Mouse (Mus musculus): ENCODE measurements around the gene Col4a1.

Col4a1 gene

DNA sequence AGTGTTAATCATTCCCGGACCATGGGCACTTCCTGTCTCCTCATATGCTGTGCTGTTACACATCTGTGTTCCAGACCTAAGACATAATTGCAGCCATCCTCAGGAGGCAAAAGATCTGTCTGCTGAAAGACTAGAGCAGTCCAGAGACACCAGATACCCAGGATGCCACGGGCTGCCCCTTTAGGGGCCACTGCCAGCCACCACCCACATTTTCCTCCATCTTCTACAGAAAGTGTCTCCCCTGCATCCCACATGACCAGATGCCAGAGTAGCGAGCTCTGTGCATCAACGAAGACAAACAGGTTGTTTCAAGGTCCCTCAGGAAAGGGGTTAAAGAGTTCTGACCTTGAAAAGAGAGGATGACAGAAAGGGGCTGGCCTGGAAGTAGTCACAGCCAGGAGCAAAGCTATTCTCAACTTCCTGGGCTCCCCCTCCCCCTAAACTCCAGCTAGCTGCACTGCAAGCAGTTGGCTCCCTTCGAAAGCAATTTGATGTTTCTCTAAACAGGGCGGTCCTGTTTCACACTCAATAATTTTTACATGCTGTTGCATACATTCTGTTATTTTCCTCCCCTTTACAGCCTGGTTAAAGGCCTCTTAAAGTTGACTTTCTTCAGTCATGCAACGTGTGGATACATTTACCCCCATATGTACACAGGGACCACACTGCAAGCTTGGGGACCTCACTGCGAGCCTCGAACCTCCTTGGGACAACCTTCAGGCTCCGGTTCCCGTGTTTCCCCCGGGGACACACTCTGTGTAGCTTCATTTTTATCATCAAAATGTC lies 13.9 kb downstream of the Col4a1 start:
- DNase-seq (ENCODE audit: low spot score), result no peak

DNA sequence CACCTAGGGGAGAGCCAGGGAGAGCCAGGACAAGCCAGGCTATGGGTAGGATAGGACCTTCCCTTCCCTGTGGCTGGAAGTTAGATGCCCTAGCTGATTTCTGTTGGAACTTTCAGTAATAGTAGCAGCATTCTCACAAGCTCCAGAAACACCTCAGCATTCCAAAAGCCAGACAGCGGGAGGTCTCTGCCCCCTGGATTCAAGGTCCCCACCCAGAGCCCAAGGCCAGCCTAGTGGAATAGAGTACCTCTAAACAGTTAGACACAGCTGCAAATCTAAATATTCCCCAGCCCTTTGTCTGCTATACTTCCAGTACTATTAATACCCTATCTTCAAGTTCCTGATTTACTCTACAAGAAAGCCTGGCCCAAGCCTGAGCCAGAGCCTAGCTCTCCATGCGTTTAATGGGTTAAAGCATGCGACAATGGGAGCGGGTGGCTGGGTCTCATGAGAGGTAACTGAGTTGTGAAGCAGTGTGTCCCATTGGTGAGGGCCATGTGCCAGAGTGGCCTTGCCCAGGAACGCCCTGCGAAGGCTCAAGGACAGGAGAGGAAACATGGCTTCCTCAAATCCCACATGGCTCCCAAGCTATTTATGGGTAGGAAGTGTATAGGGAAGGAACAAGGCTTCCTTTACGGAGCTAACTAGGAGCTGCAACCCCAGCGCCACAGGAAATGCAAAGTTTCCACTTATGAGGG lies 15.3 kb downstream of the Col4a1 start:
- DNase-seq (ENCODE audit: low spot score), result no peak

DNA sequence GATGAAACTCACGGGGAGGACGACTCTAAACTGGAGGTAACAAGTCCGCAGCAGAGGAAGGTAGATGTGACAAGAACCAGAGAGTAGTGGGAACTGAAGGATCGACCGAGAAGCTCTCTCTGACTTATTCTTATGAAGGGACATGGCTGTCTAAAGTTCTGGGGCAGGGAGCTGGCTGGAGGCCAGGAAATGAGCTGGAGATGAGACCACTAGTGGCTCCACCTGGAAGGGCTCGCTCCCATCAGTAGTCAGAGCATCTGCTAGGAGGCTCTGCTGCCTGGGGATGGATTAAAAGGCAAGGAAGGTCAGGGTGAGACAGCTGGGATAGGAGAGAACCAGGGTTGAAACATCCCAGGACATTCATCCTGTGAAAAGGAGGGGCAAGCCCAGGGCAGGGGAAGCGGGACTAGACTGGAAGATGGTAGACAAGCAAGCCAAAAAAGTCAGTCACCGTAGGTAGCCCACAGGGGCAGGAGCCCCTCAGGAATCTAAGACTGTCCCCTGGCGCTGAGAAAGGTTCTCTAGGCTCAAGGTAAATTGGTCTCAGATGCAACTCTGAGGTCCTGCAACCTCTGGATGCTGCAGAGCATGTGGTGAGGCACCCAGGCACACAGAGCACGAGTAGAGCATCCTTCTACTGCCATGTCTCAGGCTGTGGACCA lies 16.2 kb downstream of the Col4a1 start:
- no peak for DNase-seq (ENCODE audit: low spot score)

DNA sequence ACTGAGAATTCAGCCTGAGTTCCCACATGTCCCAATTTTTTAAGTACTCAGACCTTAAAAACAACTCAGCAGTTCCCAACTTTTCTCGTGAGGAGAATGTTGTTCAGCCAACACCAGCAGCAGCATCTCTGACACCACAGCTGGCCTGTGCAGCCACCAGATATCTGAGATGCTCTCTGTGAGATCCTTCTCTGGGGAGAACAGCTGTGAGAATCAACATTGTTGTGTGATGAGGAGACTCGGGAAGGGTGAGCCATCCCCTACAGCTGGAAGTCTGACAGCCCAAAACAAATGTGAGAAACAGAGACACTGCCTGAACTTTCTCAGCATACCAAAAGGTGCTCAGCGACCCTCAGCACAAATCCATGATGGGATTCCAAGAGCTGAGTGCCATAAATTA lies 20.0 kb downstream of the Col4a1 start:
- DNase-seq (ENCODE audit: low spot score), result no peak

DNA sequence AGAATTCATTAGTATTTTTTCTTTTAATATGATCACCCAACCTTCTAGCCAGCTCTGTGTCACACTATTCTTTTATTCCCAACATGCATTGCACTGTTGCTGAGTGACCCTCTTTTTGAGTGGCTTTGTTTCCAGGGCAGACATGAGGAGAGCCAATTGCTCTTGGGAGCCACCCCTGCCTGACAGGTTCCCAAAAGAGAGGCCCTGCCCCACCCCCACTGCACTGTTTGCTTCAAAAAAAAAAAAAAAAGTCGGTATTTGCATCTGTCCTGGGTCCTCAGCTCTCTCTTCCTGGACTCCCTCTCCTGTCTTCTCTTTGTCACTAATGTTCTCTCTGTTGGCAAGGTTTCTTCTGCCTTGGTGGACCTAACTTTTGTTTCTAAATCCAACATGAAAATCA lies 22.1 kb downstream of the Col4a1 start:
- no peak for DNase-seq (ENCODE audit: low spot score)

DNA sequence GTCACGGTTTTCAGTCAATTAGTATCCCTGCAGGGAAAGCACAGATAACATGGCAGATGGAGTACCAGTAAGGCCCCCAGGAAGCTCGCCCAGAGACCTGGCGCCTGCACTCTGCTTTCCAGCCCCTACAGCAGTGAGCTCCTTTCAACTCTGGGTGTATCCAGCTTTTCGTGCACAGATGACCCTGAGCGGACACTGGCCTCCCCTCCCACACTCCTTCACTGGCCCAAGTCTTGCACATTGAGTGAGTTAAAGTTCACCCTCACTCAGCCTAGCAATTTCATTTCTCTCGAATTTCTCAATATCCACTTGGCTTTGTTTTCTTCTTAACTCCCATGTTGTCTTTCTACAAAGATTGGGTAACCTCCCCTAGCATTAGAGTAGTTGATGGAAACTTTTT lies 24.3 kb downstream of the Col4a1 start:
- no peak for DNase-seq (ENCODE audit: low spot score)

DNA sequence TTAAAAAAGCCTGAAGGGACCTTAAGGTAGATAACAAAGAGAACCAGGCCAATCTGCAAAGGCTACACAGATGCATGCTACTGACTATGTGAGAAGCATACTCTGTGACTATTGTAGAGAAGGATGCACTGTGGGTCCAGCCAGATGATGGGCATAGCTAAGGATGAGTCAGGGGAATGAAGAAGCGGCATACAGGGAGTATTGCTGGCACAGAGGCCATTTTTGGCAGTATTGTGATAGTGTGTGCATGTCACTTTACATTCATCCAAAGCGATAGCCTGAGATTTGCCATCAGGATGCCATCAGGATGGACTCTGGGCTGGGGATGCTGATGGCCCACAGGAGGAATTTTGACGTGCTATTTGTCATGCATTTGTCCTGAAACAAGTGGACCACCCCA lies 25.5 kb downstream of the Col4a1 start:
- DNase-seq (ENCODE audit: low spot score), result no peak

DNA sequence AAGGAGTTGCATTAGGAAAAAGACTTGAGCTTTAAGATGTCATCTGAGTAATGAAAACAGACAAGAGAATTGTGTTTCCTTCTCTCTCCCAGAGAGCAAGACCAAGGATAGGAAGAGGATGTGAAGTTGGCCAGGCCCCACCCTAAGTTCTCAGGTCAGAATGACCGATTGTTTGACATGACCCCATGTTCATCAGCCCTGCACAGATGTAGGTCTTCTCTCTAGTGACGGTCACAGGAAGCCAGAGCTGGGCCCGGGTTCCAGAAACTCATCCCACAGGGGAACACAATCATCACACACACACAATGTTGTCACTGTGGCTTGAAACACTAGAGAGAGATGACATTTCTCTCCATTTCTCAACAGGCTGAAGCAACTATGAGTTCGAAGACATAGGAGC lies 27.2 kb downstream of the Col4a1 start:
- no peak for DNase-seq (ENCODE audit: low spot score)

DNA sequence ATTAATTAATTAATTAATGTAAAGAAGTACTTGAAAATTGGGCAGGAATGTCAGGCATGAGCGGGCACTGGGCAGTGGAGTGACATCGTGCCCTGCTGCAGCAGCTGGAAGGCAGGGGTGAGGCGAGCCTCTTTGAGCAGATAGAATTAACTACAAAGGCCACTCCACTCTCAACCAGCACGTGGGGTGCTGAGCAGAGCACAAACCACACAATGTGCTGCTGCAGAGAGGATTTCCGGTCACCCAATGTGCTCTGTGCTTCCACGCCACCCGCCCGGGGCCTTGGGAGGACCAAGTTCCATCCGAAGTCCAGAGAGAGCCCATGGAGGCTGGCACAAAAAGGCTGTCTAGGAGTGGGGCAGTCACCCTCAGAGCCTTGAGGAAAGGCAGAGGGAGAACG lies 29.4 kb downstream of the Col4a1 start:
- DNase-seq (ENCODE audit: low spot score), result no peak

DNA sequence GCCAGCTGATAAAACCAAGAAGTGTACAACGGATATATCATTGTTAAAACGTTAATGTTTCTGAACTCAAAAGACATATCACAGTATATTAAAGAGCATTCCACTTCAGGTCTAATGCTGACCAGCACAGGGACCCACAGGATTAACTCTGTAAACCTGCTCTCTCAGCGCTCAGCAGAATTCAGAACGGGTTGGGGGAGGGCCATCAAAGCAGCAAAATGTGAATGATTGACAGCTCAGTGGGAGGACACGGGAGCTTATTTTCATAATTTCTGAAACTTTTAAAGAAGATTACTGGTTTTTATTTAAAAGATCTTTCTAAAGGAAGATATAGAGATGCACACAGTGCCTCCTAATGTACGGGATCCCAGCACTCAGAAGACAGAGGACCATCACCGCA lies 29.9 kb downstream of the Col4a1 start:
- no peak for DNase-seq (ENCODE audit: low spot score)

DNA sequence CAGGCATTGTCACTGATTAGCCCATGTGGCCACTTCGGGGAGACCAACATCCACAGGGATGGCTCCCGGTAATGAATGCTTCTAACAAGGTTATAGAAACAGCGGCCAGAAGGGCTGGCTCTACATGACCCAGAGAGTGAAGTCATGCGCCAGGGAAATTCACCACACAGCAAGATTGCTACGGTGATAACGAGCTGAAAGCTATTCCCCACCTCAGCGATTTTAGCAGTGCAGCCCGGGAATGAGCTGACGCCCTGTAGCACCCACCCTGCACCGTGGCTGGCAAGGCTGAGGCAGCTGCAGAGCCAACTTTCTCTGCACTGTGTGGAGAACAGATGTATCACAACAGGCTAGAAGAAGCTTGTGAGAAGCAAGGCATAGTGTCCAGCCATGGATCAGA lies 30.5 kb downstream of the Col4a1 start:
- DNase-seq (ENCODE audit: low spot score), result no peak

DNA sequence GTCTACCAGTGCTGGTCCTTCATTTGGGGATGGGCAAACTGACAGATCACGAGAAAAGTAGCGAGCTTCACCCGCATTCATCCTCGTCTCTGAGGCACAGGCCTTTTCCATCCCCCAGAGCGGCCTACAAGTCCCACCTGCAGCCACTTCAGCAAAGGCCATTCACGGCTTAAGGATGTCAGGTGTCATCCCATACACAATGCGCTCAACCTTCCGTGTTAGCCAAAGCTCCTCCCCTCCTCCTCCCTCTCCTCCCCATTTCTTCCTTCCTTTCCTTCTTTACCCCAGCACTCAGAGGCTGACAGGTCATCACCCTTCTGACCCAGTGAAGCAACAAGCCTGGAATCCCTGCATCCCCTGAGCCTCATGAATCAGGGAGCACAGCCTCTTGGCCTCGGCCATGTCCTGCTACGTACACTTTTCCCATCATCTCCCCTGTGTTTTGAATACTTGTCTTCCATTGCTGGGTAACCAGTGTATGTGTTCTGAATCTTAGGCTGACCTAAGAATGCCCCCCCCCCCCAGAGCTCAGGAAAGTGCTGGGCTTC lies 31.8 kb downstream of the Col4a1 start:
- DNase-seq (ENCODE audit: low spot score), result no peak

DNA sequence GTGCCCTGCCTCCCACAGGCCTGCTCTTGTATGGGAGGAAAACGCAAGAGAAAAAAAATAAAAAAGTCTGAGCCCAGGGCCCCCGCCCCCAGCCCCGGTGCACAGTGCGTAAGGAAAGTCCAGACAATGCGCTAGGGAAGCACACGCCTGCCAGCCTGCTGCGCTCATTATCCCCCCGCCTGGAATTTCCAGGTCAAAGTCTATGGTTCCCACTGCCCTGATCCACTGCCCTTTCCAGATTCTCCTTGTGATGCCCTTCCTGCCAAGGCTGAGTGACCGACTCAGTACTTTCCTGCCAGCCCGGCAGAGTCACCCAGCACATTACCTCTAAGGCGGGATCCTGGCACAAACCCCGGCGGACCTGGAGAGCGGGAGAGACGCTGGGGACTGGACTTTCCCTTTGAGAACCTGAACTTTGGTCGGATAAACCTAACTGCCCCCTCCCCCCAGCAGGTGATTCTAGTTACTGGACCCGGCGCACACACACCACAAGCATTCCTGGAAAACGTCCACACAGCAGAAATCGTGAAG lies 33.3 kb downstream of the Col4a1 start:
- DNase-seq (ENCODE audit: low spot score), result no peak

DNA sequence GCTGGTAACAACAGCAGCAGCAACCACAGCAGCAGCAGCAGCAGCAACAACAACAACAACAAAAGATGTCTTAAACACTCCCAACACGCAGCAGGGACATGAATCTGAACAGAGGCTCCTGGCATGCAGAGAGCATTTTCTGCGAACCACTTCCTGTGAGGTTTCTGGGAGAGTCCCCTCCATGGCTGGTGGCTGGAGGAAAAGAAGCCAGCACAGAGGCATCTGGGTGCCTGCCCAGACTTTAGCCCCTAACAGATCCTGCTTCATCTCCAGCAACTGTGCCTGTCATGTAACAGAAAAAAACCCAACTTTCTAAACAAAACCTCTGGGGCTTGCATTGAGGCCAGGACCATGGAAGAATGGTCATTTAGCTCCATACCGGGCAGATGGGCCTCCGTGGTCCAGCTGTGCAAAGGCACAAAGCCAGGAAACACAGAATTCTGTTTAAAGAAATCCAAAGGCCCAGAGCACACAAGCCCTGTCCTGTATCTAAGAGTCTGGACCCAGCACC lies 34.5 kb downstream of the Col4a1 start:
- no peak for DNase-seq (ENCODE audit: low spot score)

DNA sequence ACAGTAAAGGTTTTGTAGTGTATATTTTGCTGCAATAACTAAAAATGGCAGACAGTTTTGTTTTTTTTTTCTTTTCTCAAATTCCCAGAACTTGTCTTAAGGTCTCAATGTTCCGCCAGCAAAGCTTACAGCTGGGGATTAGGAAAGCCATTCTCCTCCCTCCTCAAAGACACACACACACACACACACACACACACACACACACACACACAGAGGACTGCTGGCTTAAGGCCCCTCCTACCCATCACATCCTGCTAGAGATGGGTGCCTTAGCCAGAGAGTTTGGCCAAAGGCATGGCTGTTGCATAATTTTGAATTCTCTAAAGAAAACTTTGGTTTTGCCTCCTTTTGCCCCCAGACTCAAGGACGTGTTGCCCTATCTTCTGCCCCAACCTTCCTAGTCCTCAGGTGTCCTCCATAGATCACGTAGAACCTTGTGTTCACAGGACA lies 35.0 kb downstream of the Col4a1 start:
- DNase-seq (ENCODE audit: low spot score), result no peak

DNA sequence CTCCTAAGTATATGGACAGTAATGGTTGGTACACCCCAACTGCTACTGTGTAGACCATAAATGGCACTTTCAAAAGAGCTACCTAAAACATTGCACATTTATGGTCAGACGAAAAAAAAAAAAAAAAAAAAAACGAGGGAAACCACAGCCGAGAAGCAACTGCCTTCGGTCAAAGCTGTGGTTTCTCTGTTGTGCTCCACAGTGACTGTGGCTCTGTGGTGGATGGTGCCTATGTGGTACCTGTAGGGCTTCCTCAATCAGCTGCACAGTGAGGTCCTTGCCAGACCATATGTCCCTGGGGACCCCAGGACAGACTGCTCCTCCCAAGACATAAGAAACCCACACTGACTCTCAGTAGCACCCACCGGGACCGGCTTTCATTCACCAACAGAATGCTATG lies 36.3 kb downstream of the Col4a1 start:
- DNase-seq (ENCODE audit: low spot score), result no peak

DNA sequence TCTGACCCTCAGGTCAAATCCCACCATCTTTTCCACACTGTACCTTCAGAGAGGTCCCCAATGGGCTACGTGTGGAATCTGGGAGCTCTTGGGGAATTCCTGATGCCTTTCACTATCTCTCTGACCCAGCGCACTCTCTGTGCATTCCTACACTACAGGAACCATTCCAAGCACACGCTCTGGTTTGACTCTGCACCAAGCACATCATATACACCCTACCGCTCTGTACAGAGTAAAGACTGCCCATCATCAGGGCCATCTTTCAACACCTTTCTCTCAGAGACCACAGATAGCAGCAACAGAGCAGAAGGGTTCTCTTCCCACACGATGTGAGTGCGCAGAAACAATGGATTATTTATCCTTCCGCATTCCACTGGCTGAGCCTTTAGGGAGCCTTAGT lies 38.2 kb downstream of the Col4a1 start:
- DNase-seq (ENCODE audit: low spot score), result no peak

DNA sequence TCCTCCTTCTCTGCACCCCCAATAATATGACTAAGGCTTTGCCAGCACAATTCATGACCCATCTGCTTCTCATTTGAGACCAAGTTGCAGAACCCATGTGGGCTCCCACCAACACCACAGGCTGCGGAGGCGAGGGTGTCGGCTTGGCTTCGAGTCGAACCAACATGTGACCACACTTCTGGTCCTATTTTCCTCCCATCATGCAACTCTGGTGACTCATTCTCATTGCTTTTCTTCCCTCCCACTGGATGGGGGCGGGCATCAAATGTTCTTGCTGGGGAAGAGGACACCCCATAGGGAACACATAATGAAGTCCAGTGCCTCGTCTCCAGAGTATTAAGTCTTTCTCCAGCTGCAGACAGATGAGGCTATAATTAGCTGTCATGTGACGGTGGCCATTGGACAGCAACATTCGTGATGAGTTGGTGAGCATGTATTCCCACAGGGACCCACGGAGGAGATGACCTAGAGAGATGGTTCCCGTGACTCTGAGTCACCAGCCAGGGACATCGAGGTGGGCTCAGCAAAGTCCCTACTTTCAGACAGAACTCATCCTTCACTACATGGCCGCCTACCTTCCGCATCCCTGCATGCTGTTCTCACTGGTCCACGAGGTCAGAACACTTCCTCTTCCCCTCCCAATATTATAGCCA lies 39.0 kb downstream of the Col4a1 start:
- DNase-seq (ENCODE audit: low spot score), result no peak

DNA sequence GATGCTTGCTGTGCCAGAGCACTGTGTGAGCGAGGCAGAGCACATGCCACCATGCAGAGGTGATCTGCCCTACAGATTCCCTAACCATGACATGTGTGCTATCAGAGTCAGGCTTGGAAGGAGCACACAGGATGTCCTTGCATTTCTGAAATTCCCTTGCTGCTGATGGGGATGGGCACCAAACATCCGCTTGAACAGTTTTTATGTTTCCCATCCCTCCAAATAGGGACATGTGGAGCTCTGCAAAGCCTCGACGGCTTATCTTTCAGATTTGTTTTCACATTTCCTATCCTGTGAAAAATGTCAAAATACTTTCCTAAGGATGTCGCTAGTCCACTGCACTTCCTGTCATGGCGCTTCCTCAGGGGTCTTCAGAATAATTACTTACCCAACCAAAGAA lies 40.4 kb downstream of the Col4a1 start:
- no peak for DNase-seq (ENCODE audit: low spot score)

DNA sequence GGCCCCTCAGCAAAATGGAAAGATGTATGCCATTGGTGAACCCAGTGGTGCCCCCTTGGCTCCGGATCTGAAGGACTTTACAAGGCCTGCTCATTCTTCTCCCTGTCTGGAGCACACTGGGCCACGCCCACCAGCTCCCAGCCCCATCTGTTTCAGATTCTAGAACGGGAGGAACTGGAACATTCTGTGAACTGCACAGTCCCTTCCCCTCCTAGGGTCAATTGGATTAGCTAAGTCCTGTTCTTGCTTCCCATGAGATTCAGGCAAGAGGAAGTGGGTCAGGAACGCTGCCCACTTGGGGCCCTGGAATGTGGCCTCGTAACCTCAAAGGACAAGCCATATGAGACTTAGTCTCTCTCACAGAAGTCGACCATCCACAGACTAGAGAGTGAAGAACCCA lies 41.8 kb downstream of the Col4a1 start:
- no peak for DNase-seq (ENCODE audit: low spot score)

DNA sequence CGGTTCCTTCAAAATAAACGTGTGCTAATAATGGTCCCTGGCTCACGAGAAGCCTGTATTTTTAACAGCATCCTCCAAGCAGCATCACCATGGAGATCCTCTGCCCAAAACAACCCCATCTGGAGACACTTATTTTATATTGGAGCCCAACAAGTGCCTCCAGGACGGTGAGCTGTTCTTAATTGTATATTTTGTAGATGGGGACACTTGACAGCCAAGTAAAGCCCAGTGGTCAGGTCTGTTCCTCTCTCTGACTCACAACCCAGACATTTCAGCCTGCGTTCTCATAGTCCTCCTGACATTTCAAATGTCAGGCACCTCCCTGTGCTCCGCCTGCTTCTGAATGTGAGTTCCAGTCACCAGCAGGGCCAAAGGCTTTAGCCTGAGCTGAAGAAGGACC lies 43.9 kb downstream of the Col4a1 start:
- DNase-seq (ENCODE audit: low spot score), result no peak

DNA sequence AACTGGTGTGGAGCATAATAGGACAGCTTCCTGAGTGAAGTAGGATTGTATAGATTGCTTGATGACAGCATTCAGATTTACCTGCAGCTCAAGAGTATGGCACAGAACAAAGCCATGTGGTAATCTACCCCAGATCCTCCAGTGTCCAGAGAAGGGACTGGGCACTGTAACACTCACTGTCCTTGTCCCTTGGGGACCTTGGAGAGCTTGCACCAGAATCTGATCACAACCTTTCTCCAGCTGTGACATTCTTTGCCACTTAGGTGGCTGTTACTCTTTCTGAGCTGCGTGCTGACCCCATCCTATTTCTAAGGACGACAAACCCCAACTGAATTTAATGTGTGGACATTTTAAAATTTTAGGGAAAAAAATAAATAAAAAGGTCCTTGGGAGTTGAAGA lies 46.2 kb downstream of the Col4a1 start:
- no peak for DNase-seq (ENCODE audit: low spot score)

Measured in ovary, postnatal 10 days (tissue).